In genomic region chr17:79845695-79846094, GRCm38 (mm10) we compare ENCODE assay signal across 31 mouse cellular contexts.
"Had no signal": no experiment of that assay in that cellular context is flagged by ENCODE, and none has a peak within 500 bp of the region (broad histone marks: within the 10 kb centered on the region; RNA-seq: fewer than 3 reads in every experiment).

No protein-coding gene starts in this region.

- DNase-seq: left cerebral cortex, postnatal 4 days; liver; liver, embryonic 13.5 days; liver, postnatal 0 days; lung, adult 18-20 months; lung, adult 2 months; lung, embryonic 14.5 days; lung, postnatal 10 days; lung, postnatal 14 days; lung, postnatal 36 days; lung, postnatal 4 days; midbrain, embryonic 14.5 days had no signal

- H3K4me2 ChIP-seq: limb, embryonic 12.5 days; limb, embryonic 13.5 days; limb, embryonic 15.5 days; liver, embryonic 11.5 days; liver, embryonic 12.5 days; liver, embryonic 13.5 days; liver, embryonic 15.5 days; lung, embryonic 14.5 days; lung, embryonic 15.5 days; midbrain, embryonic 12.5 days; midbrain, embryonic 13.5 days; midbrain, embryonic 15.5 days; neural tube, embryonic 12.5 days had no signal

- H3K27me3 ChIP-seq: liver, embryonic 12.5 days; liver, embryonic 13.5 days; lung, embryonic 15.5 days; midbrain, embryonic 12.5 days; midbrain, embryonic 13.5 days; midbrain, embryonic 15.5 days; neural tube, embryonic 12.5 days had no signal

- H3K9ac ChIP-seq: limb, embryonic 12.5 days; limb, embryonic 13.5 days; limb, embryonic 15.5 days; liver, embryonic 12.5 days; liver, embryonic 13.5 days; liver, embryonic 14.5 days; liver, embryonic 15.5 days; liver, postnatal 0 days; lung, embryonic 14.5 days; lung, embryonic 15.5 days; midbrain, embryonic 12.5 days; midbrain, embryonic 13.5 days; midbrain, embryonic 15.5 days; neural tube, embryonic 12.5 days had no signal

- H3K9me3 ChIP-seq: limb, embryonic 10.5 days; limb, embryonic 12.5 days; limb, embryonic 13.5 days; limb, embryonic 15.5 days; liver, embryonic 12.5 days; liver, embryonic 13.5 days; liver, embryonic 15.5 days; lung, embryonic 15.5 days; megakaryocyte, embryonic 14.5 days; midbrain, embryonic 10.5 days; midbrain, embryonic 13.5 days; midbrain, embryonic 15.5 days; neural tube, embryonic 12.5 days had no signal

- ATAC-seq: liver, embryonic 12.5 days; liver, postnatal 0 days; lung, postnatal 0 days; midbrain, embryonic 13.5 days; midbrain, embryonic 15.5 days; midbrain, embryonic 16.5 days had no signal

- H3K27ac ChIP-seq: left cerebral cortex, adult 2 months; limb, embryonic 10.5 days; limb, embryonic 12.5 days; limb, embryonic 13.5 days; limb, embryonic 15.5 days; liver, embryonic 12.5 days; liver, embryonic 13.5 days; liver, embryonic 14.5 days; liver, embryonic 15.5 days; lung, embryonic 15.5 days; macrophage; midbrain, embryonic 10.5 days; midbrain, embryonic 12.5 days; midbrain, embryonic 13.5 days; midbrain, embryonic 15.5 days; neural tube, embryonic 12.5 days had no signal

- H3K4me3 ChIP-seq: left cerebral cortex, adult 2 months; limb, embryonic 10.5 days; limb, embryonic 12.5 days; limb, embryonic 13.5 days; limb, embryonic 15.5 days; liver, embryonic 12.5 days; liver, embryonic 13.5 days; liver, embryonic 15.5 days; lung, embryonic 15.5 days; megakaryocyte, embryonic 14.5 days; midbrain, embryonic 10.5 days; midbrain, embryonic 12.5 days; midbrain, embryonic 13.5 days; midbrain, embryonic 15.5 days; neural tube, embryonic 12.5 days had no signal

- H3K4me1 ChIP-seq: limb, embryonic 10.5 days; limb, embryonic 12.5 days; limb, embryonic 15.5 days; liver, embryonic 12.5 days; liver, embryonic 13.5 days; liver, embryonic 15.5 days; lung, embryonic 15.5 days; megakaryocyte, embryonic 14.5 days; midbrain, embryonic 10.5 days; midbrain, embryonic 12.5 days; midbrain, embryonic 13.5 days; midbrain, embryonic 15.5 days; neural tube, embryonic 12.5 days had no signal
